Mouse (Mus musculus): ENCODE data around the gene Gpr107. TPM values are rescaled to one million over a fixed set of nuclear protein-coding genes. Genes with fewer than 3 reads are reported as not detected.

Gene Gpr107
- polyA plus RNA-seq, 1 experiment from 2014 or later: 26.8 TPM

- Histone ChIP-seq H3K27me3 (replicated peaks; ENCODE audit: control insufficient read depth, insufficient read depth, low read length) (no peaks in the 10 kb centered on the region), H3K4me3 (ENCODE audit: low read depth, low read length) (peak overlapping the region; percentile 35), H3K9ac (ENCODE audit: low read length) (peak overlapping the region; percentile 41), H3K36me3 (ENCODE audit: control insufficient read depth, insufficient read depth, low read length) (no peaks in the 10 kb centered on the region), H3K27ac (ENCODE audit: low read depth, low read length) (no peak overlapping the region), H3K9me3 (replicated peaks; ENCODE audit: control insufficient read depth, low read length) (no peaks in the 10 kb centered on the region), H3K4me1 (ENCODE audit: control insufficient read depth, insufficient read depth, low read length) (peaks cover 48% of the 10 kb centered on the region), H3K4me2 (ENCODE audit: low read length) (peak overlapping the region; percentile 55)
- 22% methylated on average over 9 of the region's 9 CpGs for WGBS
- no peak for ATAC-seq
- no peak for DNase-seq (ENCODE audit: low spot score)
Measured at GRCm38 (mm10) chr2:31259367-31259920, 107.3 kb downstream of the Gpr107 start.

GRCm38 (mm10) chr2:31260549-31260948, 108.4 kb downstream of the Gpr107 start:
- H3K27ac ChIP-seq (ENCODE audit: low read depth, low read length): no peak overlapping the region
- DNase-seq (ENCODE audit: low spot score): no peak
- no peaks in the 10 kb centered on the region for H3K36me3 ChIP-seq (ENCODE audit: control insufficient read depth, insufficient read depth, low read length)
- H3K9me3 ChIP-seq (replicated peaks; ENCODE audit: control insufficient read depth, low read length): no peaks in the 10 kb centered on the region
- H3K9ac ChIP-seq (ENCODE audit: low read length): no peak overlapping the region
- H3K27me3 ChIP-seq (replicated peaks; ENCODE audit: control insufficient read depth, insufficient read depth, low read length): no peaks in the 10 kb centered on the region
- H3K4me3 ChIP-seq (ENCODE audit: low read depth, low read length): no peak overlapping the region
- no peak for ATAC-seq
- WGBS: 86% methylated on average over 8 of the region's 8 CpGs
- H3K4me1 ChIP-seq (ENCODE audit: control insufficient read depth, insufficient read depth, low read length): peaks cover 58% of the 10 kb centered on the region
- H3K4me2 ChIP-seq (ENCODE audit: low read length): no peak overlapping the region

- Histone ChIP-seq H3K9me3 (replicated peaks; ENCODE audit: control insufficient read depth, low read length) (no peaks in the 10 kb centered on the region), H3K27me3 (replicated peaks; ENCODE audit: control insufficient read depth, insufficient read depth, low read length) (no peaks in the 10 kb centered on the region), H3K4me2 (ENCODE audit: low read length) (no peak overlapping the region), H3K4me3 (ENCODE audit: low read depth, low read length) (no peak overlapping the region), H3K4me1 (ENCODE audit: control insufficient read depth, insufficient read depth, low read length) (peaks cover 52% of the 10 kb centered on the region), H3K27ac (ENCODE audit: low read depth, low read length) (peak overlapping the region; percentile 87), H3K9ac (ENCODE audit: low read length) (no peak overlapping the region), H3K36me3 (ENCODE audit: control insufficient read depth, insufficient read depth, low read length) (no peaks in the 10 kb centered on the region)
- DNase-seq (ENCODE audit: low spot score): peak; percentile 69
- WGBS: 64% methylated on average over 8 of the region's 8 CpGs
- ATAC-seq: peak; percentile 13; the same call in 1 of the 2 replicates
Measured at GRCm38 (mm10) chr2:31263039-31263461, 110.9 kb downstream of the Gpr107 start.

GRCm38 (mm10) chr2:31263746-31264378, 111.7 kb downstream of the Gpr107 start:
- WGBS: 22% methylated on average over 10 of the region's 10 CpGs
- H3K27ac ChIP-seq (ENCODE audit: low read depth, low read length): peak overlapping the region; percentile 87
- ATAC-seq (peak; percentile 82), DNase-seq (ENCODE audit: low spot score) (peak; percentile 91)
- H3K4me3 ChIP-seq (ENCODE audit: low read depth, low read length): no peak overlapping the region
- H3K27me3 ChIP-seq (replicated peaks; ENCODE audit: control insufficient read depth, insufficient read depth, low read length): no peaks in the 10 kb centered on the region
- H3K9ac ChIP-seq (ENCODE audit: low read length): no peak overlapping the region
- H3K9me3 ChIP-seq (replicated peaks; ENCODE audit: control insufficient read depth, low read length): no peaks in the 10 kb centered on the region
- peak overlapping the region; percentile 26 for H3K4me2 ChIP-seq (ENCODE audit: low read length)
- peaks cover 52% of the 10 kb centered on the region for H3K4me1 ChIP-seq (ENCODE audit: control insufficient read depth, insufficient read depth, low read length)
- H3K36me3 ChIP-seq (ENCODE audit: control insufficient read depth, insufficient read depth, low read length): no peaks in the 10 kb centered on the region

GRCm38 (mm10) chr2:31267447-31267846, 115.3 kb downstream of the Gpr107 start:
- peaks cover 6% of the 10 kb centered on the region; the same call in 1 of the 2 replicates for H3K36me3 ChIP-seq (ENCODE audit: control insufficient read depth, insufficient read depth, low read length)
- DNase-seq (ENCODE audit: low spot score) (peak; percentile 37), ATAC-seq (no peak)
- no peak overlapping the region for H3K9ac ChIP-seq (ENCODE audit: low read length)
- H3K27ac ChIP-seq (ENCODE audit: low read depth, low read length): no peak overlapping the region
- no peaks in the 10 kb centered on the region for H3K27me3 ChIP-seq (replicated peaks; ENCODE audit: control insufficient read depth, insufficient read depth, low read length)
- H3K4me3 ChIP-seq (ENCODE audit: low read depth, low read length): no peak overlapping the region
- WGBS: 7% methylated on average over 6 of the region's 6 CpGs
- H3K4me1 ChIP-seq (ENCODE audit: control insufficient read depth, insufficient read depth, low read length): peaks cover 49% of the 10 kb centered on the region
- H3K9me3 ChIP-seq (replicated peaks; ENCODE audit: control insufficient read depth, low read length): no peaks in the 10 kb centered on the region
- no peak overlapping the region for H3K4me2 ChIP-seq (ENCODE audit: low read length)

Other genes starting within 250 kb of the Gpr107 start
- gene Ptges, start 222.5 kb upstream of the Gpr107 start, polyA plus RNA-seq (2014; fragmentation: Nextera tagmentation; extraction: Ambion mirVana): 2.6 and 3.3 TPM in 2 replicates
- 24.9 and 25.2 TPM in 2 replicates for gene Tor1b, start 199.4 kb upstream of the Gpr107 start, polyA plus RNA-seq (2014; fragmentation: Nextera tagmentation; extraction: Ambion mirVana)
- 91.6 and 95.4 TPM in 2 replicates for gene Tor1a, start 184.4 kb upstream of the Gpr107 start, polyA plus RNA-seq (2014; fragmentation: Nextera tagmentation; extraction: Ambion mirVana)
- gene BC005624, start 170.1 kb upstream of the Gpr107 start, polyA plus RNA-seq (2014; fragmentation: Nextera tagmentation; extraction: Ambion mirVana): 60.1 and 67.6 TPM in 2 replicates
- gene Usp20, start 170.0 kb upstream of the Gpr107 start, polyA plus RNA-seq (2014; fragmentation: Nextera tagmentation; extraction: Ambion mirVana): 18.7 and 27.1 TPM in 2 replicates
- gene Fnbp1, start 10.3 kb upstream of the Gpr107 start, polyA plus RNA-seq (2014; fragmentation: Nextera tagmentation; extraction: Ambion mirVana): 7.9 and 12.3 TPM in 2 replicates
- gene Ncs1, start 93.5 kb downstream of the Gpr107 start, polyA plus RNA-seq (2014; fragmentation: Nextera tagmentation; extraction: Ambion mirVana): 95.2 and 109 TPM in 2 replicates
- 0.17 and 0.27 TPM in 2 replicates for gene Hmcn2, start 162.1 kb downstream of the Gpr107 start, polyA plus RNA-seq (2014; fragmentation: Nextera tagmentation; extraction: Ambion mirVana)